Comparison of ENCODE assay signal across 10 mouse cellular contexts in the genomic region with DNA sequence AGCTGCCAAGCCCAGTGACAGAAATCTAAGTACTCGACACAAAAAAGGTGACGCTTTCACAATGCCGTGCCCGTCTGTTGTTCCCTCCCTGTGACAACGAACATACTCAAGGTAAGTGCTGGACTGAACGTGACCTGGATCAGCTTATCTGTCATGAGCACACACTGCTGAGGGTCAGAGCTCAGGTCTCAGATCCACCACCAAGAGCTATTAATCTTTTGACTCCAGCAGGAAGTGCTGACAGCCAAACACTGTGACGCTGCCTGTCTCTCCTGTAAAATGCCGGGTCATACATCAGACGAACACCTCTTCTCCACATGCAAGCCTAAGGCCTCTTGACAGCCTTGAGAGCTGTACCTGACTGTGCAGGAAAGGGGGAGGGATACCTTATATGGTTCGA.
A peak's percentile ranks its signal among the peaks of the same experiment; 100 is the strongest.
DNase-seq lines count a peak whose midpoint lies in the region; ATAC-seq and TF ChIP-seq lines count a peak whose summit lies in the region.
"Had no signal": no experiment of that assay in that cellular context is flagged by ENCODE, and none has a peak within 500 bp of the region (broad histone marks: within the 10 kb centered on the region; RNA-seq: fewer than 3 reads in every experiment).

No protein-coding gene starts in this region.

- no peaks in the 10 kb centered on the region for H3K36me3 ChIP-seq in lung, postnatal 0 days (ENCODE audit: insufficient read depth, low read length)
- H3K36me3 ChIP-seq in kidney, postnatal 0 days (ENCODE audit: insufficient read depth, low read length), result no peaks in the 10 kb centered on the region
- no peaks in the 10 kb centered on the region for H3K36me3 ChIP-seq in forebrain, embryonic 14.5 days (ENCODE audit: control insufficient read depth, insufficient read depth, low read length)

- peak; percentile 87 for ATAC-seq in lung, postnatal 0 days
- ATAC-seq in kidney, postnatal 0 days (replicated peaks; ENCODE audit: low FRiP score, low read depth), result no peak
- ATAC-seq in forebrain, embryonic 14.5 days, result no peak

- H3K9ac ChIP-seq in lung, postnatal 0 days (replicated peaks; ENCODE audit: low read depth), result no peak overlapping the region
- H3K9ac ChIP-seq in kidney, postnatal 0 days (ENCODE audit: low read depth, low read length), result no peak overlapping the region
- no peak overlapping the region for H3K9ac ChIP-seq in forebrain, embryonic 14.5 days (ENCODE audit: low read length)

- TF ChIP-seq CTCF in gastrocnemius, adult 2 months (IDR thresholded peaks at IDR 0.05), result no peak
- no peak for TF ChIP-seq CTCF in lung, postnatal 0 days (IDR thresholded peaks at IDR 0.05)
- no peak for TF ChIP-seq CTCF in kidney, postnatal 0 days (IDR thresholded peaks at IDR 0.05; ENCODE audit: low read depth)

- no peak overlapping the region for H3K4me2 ChIP-seq in lung, postnatal 0 days (replicated peaks; ENCODE audit: low read depth, low read length)
- H3K4me2 ChIP-seq in kidney, postnatal 0 days (ENCODE audit: low read length), result no peak overlapping the region
- H3K4me2 ChIP-seq in forebrain, embryonic 14.5 days (ENCODE audit: low read length), result no peak overlapping the region

- no peaks in the 10 kb centered on the region for H3K4me1 ChIP-seq in lung, postnatal 0 days (ENCODE audit: insufficient read depth, low read depth, low read length)
- H3K4me1 ChIP-seq in kidney, postnatal 0 days (replicated peaks; ENCODE audit: insufficient read depth, low read length), result no peaks in the 10 kb centered on the region
- H3K4me1 ChIP-seq in forebrain, embryonic 14.5 days (ENCODE audit: control insufficient read depth, insufficient read depth, low read length), result no peaks in the 10 kb centered on the region

- no peak for TF ChIP-seq EP300 in lung, postnatal 0 days (IDR thresholded peaks at IDR 0.05)

- intact Hi-C loops in gastrocnemius, adult 2 months (cut with DNase I), result no loop called here
- intact Hi-C loops in gastrocnemius, postnatal 14 days (cut with DNase I; ENCODE audit: low total_unique reads), result no loop called here

- WGBS in lung, postnatal 0 days, result 9% methylated on average over 10 of the region's 10 CpGs
- WGBS in kidney, postnatal 0 days, result 30% methylated on average over 10 of the region's 10 CpGs
- 78% methylated on average over 10 of the region's 10 CpGs for WGBS in forebrain, embryonic 14.5 days

- H3K27ac ChIP-seq in gastrocnemius, adult 2 months, result 0 out of 2 replicates have a peak overlapping the region, but pooled peaks have one; percentile 28
- H3K27ac ChIP-seq in lung, postnatal 0 days (ENCODE audit: low read length), result no peak overlapping the region
- no peak overlapping the region for H3K27ac ChIP-seq in kidney, postnatal 0 days
- no peak overlapping the region for H3K27ac ChIP-seq in forebrain, embryonic 14.5 days (ENCODE audit: low read depth, low read length)

- DNase-seq in gastrocnemius, adult 2 months, result no peak
- DNase-seq in gastrocnemius, postnatal 14 days, result no peak
- peak; percentile 52 for DNase-seq in lung, postnatal 0 days (ENCODE audit: low spot score)
- no peak for DNase-seq in lung, postnatal 4 days
- peak; percentile 26 for DNase-seq in kidney, postnatal 0 days (ENCODE audit: low spot score)
- DNase-seq in naive thymus-derived CD4-positive, alpha-beta T cell, adult 2 months (ENCODE audit: low read depth), result peak; percentile 9
- DNase-seq in adrenal gland, postnatal 25 days, result no peak
- DNase-seq in forebrain, embryonic 14.5 days (ENCODE audit: low spot score), result no peak
- DNase-seq: cerebellum, adult 2 months; thymus, adult 18-20 months had no signal

- H3K27me3 ChIP-seq in lung, postnatal 0 days (replicated peaks; ENCODE audit: insufficient read depth, low read length), result no peaks in the 10 kb centered on the region
- no peaks in the 10 kb centered on the region for H3K27me3 ChIP-seq in kidney, postnatal 0 days (ENCODE audit: insufficient read depth, low read length)
- H3K27me3 ChIP-seq in forebrain, embryonic 14.5 days (replicated peaks; ENCODE audit: control insufficient read depth, insufficient read depth, low read length), result no peaks in the 10 kb centered on the region

- H3K4me3 ChIP-seq in gastrocnemius, adult 2 months, result no peak overlapping the region
- H3K4me3 ChIP-seq in lung, postnatal 0 days (ENCODE audit: low read depth, low read length), result no peak overlapping the region
- H3K4me3 ChIP-seq in kidney, postnatal 0 days (replicated peaks; ENCODE audit: low read depth, low read length), result no peak overlapping the region
- H3K4me3 ChIP-seq in forebrain, embryonic 14.5 days (ENCODE audit: low read depth, low read length), result no peak overlapping the region

- no peaks in the 10 kb centered on the region for H3K9me3 ChIP-seq in lung, postnatal 0 days (ENCODE audit: low read length)
- no peaks in the 10 kb centered on the region for H3K9me3 ChIP-seq in kidney, postnatal 0 days (replicated peaks; ENCODE audit: low read length)
- H3K9me3 ChIP-seq in forebrain, embryonic 14.5 days (replicated peaks; ENCODE audit: control insufficient read depth, low read length), result no peaks in the 10 kb centered on the region

Comparison
In these comparisons a context has a peak if more than half of its experiments do, and no peak if none do; other contexts are left out.
1. DNase-seq: peak in lung, postnatal 0 days (single experiment), kidney, postnatal 0 days (single experiment) and naive thymus-derived CD4-positive, alpha-beta T cell, adult 2 months (single experiment); none in gastrocnemius, adult 2 months (single experiment), gastrocnemius, postnatal 14 days (single experiment), lung, postnatal 4 days (0 of 2), adrenal gland, postnatal 25 days (single experiment) and forebrain, embryonic 14.5 days (single experiment).